Mouse (Mus musculus): ENCODE measurements at regions not wholly inside any gene's neighbourhood (a gene's known extent, or its start where the extent isn't known, plus 50 kb on each side); places are given as distances from the start of the nearest gene placed in this dataset.
"Not testable (repeated sequence)": the region's sequence is repeated elsewhere in the genome, so short reads cannot be mapped to it uniquely, and the experiment has no call there.

GRCm38 (mm10) chr8:86275699-86276098 is 304.8 kb downstream of the Abcc12 start:
- DNase-seq (ENCODE audit: low spot score), result no peak

DNA sequence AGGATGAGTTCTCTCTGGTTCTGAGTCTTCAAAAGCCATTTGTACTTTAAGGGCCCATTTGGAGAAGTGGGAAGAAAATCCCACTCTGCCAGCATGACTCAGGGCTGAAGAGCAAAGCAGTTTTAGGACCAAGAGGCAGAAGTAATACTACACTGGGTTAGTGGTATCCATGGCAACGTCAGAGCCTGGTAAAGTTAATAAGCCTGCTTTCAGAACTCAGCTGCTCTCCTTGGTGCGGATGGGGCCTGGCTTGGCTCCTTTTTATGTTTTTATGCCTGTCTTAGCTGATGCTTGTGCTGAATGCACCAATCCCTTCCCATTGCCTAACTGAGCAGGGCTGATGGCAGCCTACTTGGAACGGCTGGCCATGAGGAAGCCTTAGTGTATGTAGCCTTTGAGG is 306.7 kb downstream of the Abcc12 start:
- DNase-seq (ENCODE audit: low spot score), result no peak

DNA sequence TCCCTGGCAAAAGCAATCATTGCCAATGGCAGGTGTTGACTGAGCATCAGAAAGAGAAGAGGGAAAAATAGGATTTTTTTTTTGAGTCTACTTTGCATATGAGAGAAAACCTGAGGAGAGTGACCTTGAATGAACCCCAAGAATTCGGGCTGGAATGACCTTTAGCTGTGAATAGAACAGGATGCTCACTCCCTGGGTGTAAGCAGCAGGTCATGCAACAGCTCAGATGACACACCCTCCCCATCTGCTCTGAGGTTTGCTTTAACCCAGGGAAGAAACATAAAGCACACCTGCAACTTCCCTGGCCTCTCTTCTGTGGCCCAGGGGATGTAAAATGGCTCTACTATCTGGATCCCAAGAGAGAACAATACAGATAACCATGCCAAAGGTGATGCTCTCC is 307.9 kb downstream of the Abcc12 start:
- DNase-seq (ENCODE audit: low spot score), result no peak

DNA sequence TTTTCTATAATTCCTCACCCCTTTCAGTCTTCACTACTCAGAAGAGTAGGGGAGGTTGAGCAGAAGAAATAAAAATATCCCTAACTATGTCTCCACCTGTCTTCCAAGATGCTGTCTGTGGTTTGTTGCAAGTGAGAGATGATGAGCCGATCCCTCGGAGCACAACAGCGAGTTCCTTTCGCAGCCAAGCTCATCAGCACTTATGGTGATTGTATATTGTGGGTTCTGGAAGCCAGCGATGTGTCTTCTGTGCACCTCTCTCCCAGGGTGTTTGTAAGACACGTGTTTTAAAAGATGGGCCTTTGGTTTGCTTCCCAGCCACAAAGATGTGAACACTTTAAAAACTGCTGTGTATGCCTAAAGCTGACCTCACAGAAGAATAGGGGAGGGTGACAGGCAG is 309.0 kb downstream of the Abcc12 start:
- no peak for DNase-seq (ENCODE audit: low spot score)

GRCm38 (mm10) chr8:86258011-86258410 is 322.5 kb downstream of the Abcc12 start:
- DNase-seq (ENCODE audit: low spot score), result no peak

- DNase-seq (ENCODE audit: low spot score), result no peak
These were observed 325.1 kb downstream of the Abcc12 start for GRCm38 (mm10) chr8:86255431-86255830.

- no peak for DNase-seq (ENCODE audit: low spot score)
These were observed 325.8 kb downstream of the Abcc12 start for GRCm38 (mm10) chr8:86254680-86255079.

GRCm38 (mm10) chr8:86252696-86253355 is 327.7 kb downstream of the Abcc12 start:
- no peak for DNase-seq (ENCODE audit: low spot score)

- no peak for DNase-seq (ENCODE audit: low spot score)
These were observed 345.8 kb downstream of the Abcc12 start for GRCm38 (mm10) chr8:86234696-86235095.

DNA sequence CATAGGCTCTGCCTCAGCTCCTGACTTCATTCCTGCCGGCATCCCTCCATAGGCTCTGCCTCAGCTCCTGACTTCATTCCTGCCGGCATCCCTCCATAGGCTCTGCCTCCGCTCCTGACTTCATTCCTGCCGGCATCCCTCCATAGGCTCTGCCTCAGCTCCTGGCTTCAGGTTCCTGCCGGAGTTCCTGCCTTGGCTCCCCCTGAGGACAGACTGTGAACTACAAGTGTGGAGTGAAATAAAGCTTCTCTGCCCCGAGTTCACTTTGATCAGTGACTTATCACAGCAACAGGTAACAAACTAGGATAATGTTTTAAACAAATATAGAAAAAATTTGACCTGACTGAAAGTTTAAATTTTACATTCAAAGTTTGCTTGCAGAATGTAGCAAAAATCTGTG is 348.5 kb downstream of the Abcc12 start:
- DNase-seq (ENCODE audit: low spot score), result not testable (repeated sequence)

DNA sequence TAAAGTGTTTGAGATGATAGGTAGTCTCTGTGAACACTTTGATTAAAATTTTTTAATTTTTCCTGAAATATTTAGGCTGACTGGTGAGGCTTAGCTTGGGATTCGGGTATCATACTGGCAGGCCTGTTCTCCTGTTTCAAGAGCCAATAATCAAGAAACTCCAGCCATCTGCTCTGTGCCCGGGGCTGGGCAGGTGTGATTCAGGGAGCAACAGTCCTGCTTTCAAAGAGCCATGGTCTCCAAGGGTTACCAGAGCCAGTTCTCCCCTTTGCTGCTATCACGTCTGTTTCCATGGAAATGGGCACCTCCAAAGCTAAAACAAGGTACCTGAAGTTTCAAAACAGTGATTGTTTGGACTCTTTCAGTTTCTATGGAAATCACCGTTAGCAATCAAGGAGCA is 355.6 kb downstream of the Abcc12 start:
- DNase-seq (ENCODE audit: low spot score), result no peak

DNA sequence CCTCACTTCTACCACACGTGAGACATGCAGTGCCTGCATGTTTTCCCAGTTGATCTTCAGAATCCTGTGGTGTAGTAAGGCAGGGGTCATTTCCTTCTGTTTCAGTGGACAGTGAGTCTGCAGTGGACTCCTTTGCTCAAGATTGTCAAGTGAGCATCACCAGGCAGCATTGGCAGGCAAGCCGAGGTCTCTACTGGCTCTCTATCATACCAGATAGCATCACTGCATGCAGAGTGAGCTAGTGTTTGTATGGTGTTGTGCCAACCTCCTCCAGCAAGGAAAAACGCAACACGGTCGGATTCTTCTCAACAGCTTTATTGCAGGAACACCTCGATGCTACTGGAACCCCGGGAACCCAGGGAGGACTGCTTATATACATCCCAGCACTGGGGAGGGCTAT is 357.8 kb downstream of the Abcc12 start:
- DNase-seq (ENCODE audit: low spot score), result no peak

DNA sequence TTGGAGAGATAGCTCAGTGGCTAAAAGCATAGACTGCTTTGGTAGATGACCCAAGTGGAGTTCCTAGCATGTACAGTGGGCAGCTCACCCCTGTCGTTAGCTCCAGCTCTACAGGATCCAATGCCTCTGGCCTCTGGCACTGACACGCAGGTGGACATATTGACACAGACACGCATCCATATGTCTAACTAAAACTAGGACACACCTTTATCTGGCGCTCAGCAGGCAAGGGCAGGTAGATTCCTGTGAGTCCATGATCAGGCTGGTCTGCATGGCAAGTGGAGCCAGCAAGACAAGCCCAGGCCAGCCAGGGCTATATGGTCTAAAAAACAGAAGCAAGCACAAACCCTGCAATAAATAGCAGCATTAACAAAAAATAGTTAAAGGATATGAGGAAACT is 358.3 kb downstream of the Abcc12 start:
- no peak for DNase-seq (ENCODE audit: low spot score)

DNA sequence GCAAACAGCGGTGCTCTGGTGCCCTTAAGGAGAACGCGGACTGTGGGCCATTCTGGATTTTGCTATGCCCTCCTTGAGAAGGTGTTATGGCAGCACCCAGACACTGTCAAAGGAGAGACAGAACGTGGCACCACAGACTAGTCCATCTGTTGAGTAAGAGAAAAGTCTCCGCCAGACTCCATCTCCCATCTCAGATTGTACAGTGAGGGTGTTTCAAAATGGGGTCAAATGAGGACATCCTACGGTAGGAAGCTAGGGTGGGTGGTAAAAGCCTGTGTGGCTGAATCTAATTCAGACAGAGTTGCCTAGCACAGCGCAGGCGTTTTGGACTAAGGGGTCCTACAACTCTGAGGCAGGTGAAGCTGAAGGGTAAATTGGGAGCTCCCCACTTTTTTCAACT is 366.1 kb downstream of the Abcc12 start:
- no peak for DNase-seq (ENCODE audit: low spot score)

- DNase-seq (ENCODE audit: low spot score), result no peak
These were observed 368.0 kb downstream of the Abcc12 start for GRCm38 (mm10) chr8:86212461-86212860.

GRCm38 (mm10) chr8:86208812-86209262 is 368.1 kb downstream of the Phkb start:
- no peak for DNase-seq (ENCODE audit: low spot score)

DNA sequence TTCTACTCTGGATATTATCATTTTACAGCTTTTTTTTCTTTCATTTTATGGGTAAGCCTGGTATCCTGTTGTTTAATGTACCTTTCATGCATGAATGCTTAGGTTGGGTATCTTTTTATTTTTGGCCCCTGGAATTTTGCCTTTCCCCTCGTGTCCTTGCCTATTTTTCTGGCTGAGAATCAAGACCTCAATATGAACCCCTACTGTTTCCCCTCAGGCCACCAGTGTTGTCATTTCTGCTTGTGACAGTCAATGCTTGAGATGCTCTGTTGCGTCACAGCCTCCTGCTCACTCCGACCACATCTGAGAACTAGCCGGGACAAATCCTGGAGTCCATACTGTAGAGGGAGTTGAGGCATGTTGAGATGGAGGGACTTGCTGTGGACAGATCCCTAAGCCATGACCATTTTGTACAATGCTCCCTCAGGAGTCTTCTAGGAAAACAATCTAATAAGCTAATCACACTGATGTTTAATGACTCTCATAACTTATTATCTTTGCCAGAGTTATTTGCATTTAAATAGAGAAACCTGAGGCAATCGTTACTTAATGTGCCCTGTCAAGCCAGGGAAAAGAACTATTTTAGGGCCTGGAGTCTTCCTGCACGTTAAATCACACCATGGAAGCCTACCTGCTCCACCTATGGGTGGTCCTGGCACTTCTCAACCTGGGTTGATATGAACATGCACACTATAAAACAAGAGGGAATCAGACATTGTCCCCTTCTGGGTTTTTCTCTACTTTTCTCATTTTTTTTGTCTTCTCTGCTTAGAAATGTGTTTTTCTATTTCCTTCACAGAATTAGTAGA is 363.9 kb downstream of the Phkb start:
- DNase-seq (ENCODE audit: low spot score), result no peak

- no peak for DNase-seq (ENCODE audit: low spot score)
These were observed 362.3 kb downstream of the Phkb start for GRCm38 (mm10) chr8:86203107-86203506.

- no peak for DNase-seq (ENCODE audit: low spot score)
These were observed 361.1 kb downstream of the Phkb start for GRCm38 (mm10) chr8:86201830-86202229.

DNA sequence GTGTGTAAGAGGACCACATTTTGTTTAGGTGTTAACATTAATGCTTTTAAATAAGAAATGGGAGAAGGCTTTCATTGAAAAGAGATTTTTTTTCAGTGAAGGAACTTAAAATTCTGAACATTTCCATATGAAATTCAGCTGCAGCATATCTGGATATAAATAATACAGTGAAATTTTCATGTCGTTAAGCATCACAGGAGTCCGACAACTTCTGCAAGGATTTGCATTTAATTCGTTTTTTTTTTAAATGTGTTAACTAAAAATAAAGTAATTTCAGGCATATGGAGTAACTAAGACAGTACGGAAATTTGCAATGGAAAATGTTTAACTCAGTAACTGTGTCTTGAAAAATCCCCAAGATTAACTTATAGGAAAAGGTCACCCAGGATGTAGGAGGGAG is 351.5 kb downstream of the Phkb start:
- no peak for DNase-seq (ENCODE audit: low spot score)

DNA sequence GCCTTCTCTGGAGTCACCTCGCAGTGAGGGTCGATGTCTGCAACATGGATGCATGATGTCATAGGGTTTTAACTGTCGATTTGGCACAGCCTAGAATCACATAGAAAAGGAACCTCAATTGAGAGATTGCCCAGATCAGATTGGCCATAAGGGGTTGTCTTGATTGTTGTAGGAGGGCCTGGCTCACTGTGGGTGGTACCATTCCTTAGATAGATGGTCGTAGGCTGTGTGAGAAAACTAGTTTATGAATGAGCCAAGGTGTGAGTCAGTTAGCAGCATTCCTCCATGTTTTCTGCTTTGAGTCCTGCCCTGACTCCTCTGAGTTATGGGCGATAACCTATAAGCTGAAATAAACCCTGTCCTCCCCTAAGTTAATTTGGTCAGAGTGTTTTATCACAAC is 343.9 kb downstream of the Phkb start:
- DNase-seq (ENCODE audit: low spot score), result no peak

DNA sequence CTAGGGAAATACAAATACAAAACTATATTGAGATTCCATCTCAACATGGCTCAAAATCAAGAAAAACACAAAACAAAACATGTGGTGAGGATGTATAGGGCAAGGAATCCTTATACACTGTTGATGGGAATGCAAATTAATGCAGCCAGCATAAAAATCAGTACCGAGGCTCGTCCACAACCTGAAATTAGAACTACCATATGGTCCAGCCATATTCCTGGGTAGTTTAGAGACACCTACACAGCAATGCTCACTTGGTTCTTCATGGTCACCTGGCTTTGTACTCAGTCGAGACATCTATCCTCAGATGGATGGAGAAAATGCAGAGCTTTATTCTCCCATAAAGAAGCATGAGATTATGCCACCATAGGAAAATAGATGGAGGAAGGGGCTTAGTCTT is 340.0 kb downstream of the Phkb start:
- DNase-seq (ENCODE audit: low spot score), result no peak

GRCm38 (mm10) chr8:86170091-86170490 is 329.3 kb downstream of the Phkb start:
- DNase-seq (ENCODE audit: low spot score), result no peak

DNA sequence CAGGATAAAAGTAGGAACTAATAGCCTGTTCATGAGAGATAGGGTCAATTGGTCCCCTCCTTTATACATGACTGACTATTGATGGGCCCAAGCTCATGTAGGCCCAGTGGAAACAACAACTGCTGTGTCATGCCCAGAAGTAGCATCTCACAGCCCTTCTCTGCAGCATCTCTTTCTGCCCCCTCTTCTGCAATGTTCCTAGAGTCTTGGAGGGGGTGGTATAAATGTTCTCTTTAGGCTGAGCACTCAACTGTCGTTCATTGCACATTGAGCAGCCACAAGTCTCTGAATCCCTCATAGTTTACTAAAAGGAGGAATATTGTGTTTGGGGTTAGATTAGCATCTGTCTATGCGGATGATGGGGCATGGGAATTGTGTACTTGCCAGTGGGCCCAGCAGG is 324.1 kb downstream of the Phkb start:
- no peak for DNase-seq (ENCODE audit: low spot score)
